Mouse (Mus musculus) bone marrow, adult 2 months (tissue): ENCODE data around the gene Armc6.
A peak's percentile ranks its signal among the peaks of the same experiment; 100 is the strongest.

ENCODE experiments used
- CTCF ChIP-seq: fragments of 200-500 bp; IDR thresholded peaks from 2 replicates; pipeline ENCODE4 v1.5.1; 2011; ENCODE audit warnings: low read length, control low read depth; ENCODE audit not compliant: control insufficient read depth, insufficient read depth
- POLR2A ChIP-seq: fragments of 200-500 bp; IDR thresholded peaks from 2 replicates; pipeline ENCODE4 v1.6.1; 2011; ENCODE audit warnings: low read depth, mild to moderate bottlenecking, control low read depth, low read length, borderline replicate concordance; ENCODE audit not compliant: control insufficient read depth

DNA sequence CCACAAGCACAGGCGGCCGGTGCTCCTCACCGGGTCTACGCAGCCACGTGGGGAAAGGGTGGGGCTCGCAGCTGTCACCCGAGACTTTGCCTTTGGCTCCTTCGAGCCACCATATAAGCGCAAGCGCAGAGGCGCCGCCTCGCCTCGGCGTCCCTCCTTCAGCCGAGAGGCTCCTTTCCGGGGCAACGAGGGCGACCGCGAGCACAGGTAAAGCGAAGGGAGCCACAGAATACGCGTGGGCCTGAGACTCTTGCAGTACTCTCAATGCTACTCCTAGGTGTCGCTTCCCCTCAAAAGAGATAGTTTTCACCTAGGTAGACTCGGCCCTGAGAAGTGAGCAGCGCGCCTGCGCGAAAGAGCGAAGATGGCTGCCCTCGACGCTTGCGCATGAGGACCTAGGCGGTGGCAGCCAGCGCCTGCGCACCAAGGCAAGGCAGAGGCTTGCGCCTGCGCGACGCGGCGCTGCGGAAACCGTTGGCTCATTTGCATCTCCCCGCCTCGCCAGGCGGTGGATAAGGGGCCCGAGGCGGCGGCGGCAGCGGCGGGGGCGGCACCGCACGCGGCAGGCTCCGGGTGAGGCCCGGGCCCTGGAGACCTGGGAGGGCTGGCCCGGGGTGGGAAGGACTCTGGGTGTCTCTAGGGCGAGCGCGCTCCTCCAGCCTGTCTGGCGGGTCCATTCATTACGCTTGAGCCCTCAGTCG is at the start of gene Armc6, which contains the start of gene Sugp2:
- TF ChIP-seq CTCF (no peak), POLR2A (peak; percentile 81; the same call in 1 of the 2 replicates)
